Mouse (Mus musculus): ENCODE measurements around the gene Med25.

Med25 gene

DNA sequence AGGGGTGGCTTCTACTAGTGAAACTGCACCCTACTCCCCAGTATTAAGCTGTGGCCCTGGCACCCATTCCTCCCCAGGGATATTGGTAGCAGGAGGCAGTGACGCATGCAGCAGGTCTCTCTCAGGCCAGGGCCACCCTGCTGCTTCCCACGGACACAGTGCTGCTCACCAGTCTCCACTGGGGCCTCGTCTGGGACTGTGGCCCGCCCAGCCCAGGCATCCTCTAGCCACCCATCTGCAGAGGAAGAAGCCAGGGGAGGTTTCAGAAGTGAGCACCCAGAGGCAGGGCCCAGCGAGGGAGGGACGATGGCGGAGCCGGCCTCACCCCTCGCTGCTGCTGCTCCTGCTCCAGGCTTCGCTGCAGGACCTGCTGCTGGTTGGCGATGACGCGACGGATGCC, 29.3 kb downstream of the Med25 start:
- no peak for DNase-seq (ENCODE audit: low spot score)

DNA sequence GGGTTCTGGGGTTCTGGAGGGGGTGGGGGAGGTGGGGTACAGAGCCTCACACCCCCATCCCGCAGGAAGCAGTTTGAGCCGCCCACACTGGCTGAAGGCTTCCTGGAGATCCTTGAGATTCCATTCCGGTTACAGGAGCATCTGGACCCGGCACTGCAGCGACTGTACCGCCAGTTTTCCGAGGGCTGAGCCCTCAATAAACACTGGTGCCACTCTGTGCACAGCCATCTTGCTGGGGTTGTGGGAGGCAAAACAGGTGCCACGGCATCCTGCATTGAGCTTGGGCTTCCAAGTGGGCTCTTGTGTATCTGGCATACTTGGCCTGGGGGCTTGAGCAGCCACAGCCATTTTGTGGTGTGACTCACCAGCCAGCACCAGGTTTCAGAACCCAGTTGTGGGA, 30.1 kb downstream of the Med25 start:
- DNase-seq (ENCODE audit: low spot score) = no peak

DNA sequence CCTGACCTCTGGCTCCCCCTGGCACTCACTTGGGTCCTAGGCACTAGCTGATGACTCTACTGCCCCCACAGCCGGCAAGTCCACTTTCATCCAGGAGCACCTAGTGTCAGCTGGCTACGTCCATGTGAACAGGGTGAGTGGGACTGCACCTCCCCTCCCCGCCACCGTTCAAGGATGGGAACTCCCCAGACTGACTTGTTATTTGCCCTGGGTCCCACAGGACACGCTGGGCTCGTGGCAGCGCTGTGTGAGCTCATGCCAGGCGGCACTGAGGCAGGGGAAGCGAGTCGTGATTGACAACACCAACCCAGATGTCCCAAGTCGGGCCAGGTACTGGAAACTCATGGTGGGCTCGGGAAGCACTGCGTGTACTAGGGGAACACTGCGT, 31.1 kb downstream of the Med25 start:
- DNase-seq (ENCODE audit: low spot score) = peak; percentile 65

DNA sequence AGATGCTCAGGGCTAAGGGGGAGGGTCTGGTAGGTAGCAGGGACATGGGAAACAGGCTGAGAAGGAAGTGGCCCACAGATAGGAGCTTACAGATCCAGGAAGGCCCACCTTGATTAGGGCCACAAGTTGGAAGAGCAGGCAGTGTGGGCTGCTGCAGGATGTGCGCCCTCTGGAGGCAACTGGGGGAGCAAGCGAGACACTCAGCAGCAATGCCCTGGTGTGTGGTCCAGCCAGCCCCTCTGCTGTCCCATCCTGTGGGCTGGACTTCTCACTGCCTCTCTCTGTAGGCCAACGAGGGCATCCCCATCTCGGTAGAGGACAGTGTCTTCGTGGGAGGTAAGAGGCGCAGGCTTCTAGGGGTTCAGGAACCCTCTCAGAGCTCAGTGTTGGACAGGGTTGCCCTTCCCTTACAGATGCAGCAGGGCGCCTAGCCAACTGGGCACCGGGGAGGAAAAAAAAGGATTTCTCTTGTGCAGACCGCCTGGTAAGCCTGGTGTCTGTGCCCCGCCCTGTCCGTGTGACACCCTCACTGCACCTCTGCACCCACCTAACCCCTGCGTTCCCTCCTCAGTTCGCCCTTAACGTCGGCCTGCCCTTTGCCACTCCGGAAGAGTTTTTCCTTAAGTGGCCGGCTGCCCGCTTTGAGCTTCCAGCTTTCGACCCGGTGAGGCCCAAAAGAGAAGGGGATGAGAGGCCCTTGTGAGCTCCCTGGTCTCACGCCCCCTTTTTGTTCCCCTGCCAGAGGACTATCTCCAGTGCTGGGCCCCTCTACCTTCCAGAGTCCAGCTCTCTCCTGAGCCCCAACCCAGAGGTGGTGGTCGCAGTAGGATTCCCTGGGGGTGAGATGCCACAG, 31.7 kb downstream of the Med25 start:
- peak; percentile 93 for DNase-seq (ENCODE audit: low spot score)

DNA sequence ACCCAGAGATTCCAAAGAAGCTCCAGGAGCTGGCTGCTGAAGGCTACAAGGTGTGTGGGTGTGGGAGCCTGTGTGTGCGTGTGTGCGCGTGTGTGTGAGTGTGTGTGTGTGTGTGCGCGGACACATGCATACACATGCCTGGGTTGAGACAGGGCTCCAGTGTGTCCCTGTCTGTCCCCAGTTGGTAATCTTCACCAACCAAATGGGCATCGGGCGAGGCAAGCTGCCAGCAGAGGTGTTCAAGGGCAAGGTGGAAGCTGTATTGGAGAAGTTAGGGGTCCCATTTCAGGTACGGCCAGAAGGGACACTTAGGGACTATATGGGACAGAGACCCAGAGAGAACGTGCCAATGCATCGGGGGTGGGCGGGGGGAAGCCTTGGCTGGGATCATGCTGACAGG, 32.6 kb downstream of the Med25 start:
- DNase-seq (ENCODE audit: low spot score) = no peak

DNA sequence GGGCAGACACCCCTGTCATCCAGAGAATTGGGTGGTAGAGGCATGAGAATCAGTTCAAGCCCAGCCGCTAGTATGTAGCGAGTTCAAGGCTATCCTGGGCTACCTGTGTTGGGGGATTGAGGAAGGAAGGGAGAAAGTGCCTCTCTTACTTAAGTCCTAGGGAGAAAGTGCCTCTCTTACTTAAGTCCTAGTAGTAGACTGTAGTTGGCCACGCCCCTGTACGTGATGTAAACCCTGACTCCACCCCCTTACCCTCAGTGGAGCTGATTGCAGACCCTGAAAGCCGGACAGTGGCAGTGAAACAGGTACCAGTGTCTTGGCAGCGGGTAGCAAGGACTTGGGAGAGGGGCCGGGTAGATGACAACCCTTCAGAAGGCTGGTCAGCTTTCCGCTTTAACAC, 34.6 kb downstream of the Med25 start:
- no peak for DNase-seq (ENCODE audit: low spot score)

DNA sequence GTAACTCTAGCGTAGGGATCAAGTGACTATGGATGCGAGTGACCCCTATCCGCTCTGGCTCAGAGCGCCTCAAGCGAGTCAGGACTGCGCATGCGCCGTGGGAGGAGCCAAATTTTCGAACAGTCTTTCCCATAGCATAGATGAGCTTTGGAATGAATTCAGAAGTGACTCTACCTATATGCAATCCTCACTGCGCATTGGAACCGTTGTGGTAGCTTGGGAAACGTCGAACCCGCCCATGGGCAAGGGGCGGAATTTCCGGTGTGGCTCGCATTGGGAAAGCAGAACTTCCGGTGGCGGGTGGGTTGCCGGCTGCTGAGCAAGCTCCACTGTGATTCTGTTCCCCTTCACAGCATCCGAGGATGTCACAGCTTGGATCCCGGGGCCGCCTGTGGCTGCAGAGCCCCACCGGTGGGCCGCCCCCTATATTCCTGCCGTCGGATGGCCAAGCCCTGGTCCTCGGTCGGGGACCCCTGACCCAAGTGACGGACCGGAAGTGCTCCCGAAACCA, 35.4 kb downstream of the Med25 start, which contains the start of gene Pnkp:
Pnkp (plus strand) TSS at position 98 of the 511 bp plus-strand sequence.
- peak; percentile 82 for DNase-seq (ENCODE audit: low spot score)

DNA sequence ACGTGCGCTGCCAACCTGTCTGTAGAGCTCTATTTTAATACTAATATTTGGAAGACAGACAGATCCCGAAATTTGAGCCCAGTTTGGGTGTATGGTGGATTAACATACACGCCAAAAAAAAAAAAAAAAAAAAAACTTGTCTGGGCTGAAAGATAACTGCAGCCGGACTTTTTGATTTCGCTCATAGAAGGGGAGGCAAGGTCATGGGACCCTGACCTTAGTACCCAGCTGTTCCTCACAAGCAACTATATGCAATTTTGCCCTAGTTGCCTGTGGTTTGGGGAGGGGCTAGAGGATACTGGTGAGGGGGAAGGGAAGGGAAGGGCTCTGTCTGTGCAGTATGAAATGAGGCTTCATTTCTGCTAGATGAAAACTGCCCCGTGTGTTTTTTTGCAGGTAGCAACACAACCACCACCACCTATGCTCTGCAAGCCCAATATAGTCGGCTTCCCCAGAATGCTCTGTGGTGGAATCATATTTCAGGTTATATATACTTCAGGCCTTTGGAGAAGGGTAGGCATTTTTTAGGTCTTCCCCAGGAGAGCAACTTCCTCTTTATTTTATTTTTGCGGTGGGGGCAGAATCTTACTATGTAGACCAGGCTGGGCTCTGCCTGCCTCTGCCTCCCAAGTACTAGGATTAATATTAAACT, 36.1 kb downstream of the Med25 start:
- no peak for DNase-seq (ENCODE audit: low spot score)

DNA sequence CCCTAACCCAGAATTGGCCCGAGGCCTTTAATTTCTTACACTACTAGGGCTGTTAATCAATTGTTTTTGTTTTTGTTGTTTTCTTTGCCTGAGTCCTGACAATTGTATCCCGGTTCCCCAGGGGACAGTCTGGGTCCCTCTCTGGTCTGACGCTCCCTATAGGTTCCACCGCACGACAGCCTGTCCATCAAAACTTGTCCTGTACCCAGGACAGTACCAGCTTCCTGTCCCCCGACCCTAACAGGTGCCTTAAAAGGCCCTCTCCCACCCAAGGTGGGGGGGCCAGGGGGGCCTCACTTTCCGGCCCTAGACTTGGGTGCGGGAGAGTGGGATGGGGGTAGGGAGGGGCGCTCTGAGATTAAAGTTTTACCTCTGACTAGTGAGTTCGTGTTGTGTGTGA, 37.5 kb downstream of the Med25 start:
- no peak for DNase-seq (ENCODE audit: low spot score)

DNA sequence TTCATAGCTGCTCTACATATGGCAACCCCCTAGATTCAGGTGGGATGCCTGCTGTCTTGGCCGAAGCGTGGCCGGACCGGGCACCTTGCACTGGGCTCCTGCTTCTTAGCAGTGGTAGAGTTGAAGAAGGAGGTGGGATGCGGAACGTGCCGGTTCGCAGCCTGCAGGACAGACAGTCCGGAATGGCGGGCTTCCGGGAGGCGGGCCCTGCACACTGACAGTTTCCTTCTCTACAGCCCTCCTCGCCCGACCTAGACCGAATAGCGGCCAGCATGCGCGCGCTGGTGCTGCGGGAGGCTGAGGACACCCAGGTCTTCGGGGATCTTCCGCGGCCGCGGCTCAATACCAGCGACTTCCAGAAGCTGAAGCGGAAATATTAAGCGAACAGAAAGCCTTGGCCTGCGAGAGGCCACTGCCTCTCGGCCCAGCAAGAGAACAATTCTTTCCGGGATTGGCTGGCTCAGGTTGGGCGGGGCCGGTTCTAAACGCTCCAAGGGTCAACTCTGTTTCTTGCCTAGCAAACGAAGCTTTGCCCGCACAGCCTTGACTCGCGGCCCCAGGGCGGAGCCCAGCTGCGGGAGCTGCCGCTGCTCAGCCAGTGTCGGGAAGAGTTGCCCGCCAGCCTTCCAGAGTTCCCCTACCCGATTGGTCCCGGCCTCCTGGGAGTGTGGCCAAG, 38.0 kb downstream of the Med25 start:
- DNase-seq (ENCODE audit: low spot score) = peak; percentile 87

DNA sequence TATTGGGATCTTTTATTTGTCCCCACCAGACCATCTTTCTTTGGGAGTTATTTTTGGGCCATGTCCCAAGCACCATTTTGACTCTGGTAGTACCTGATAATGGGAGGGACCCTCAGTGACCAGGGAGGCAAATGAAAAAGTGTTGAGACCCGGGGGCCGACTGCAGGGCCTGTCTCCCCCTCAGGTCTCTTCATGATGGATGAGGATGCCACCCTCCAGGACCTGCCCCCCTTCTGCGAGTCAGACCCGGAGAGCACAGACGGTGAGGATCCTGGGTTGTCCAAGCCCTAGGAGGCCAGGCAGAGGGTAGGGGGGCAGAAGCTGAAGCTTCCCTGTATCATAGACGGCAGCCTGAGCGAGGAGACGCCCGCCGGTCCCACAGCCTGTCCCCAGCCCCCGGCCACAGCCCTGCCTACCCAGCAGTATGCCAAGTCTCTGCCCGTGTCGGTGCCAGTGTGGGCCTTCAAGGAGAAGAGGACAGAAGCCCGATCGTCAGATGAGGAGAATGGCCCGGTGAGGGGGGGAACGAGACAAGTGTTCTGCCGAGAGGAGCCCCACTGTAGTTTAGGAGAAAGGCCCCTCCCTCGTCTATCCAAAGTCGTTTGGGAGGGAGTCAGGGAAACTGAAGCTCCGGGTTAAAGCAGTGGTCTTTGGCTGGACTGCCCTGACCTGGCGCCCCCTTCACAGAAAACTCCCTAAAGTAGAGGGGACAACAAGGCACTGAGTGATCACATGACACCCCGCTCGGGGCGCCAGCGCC, 38.7 kb downstream of the Med25 start:
- DNase-seq (ENCODE audit: low spot score) = no peak

DNA sequence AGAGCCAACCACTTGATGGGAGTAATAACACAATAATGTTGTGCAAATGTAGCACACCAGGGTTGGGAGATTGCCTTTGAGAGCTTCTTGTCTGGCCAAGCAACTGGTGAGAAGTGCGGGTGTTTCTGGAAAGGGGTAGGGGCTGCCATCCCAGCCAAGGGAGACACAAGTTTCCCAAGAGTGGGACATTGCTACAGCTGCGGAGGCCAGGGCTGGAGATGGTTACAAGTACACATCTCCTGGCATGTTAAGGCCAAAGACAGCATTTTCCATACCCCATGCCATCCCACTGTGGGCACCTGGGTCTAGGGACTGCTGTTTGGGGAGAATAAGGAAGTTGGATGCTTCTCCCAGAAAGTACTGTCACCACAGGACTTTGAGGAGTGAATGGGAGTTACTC, 39.4 kb downstream of the Med25 start:
- no peak for DNase-seq (ENCODE audit: low spot score)

DNA sequence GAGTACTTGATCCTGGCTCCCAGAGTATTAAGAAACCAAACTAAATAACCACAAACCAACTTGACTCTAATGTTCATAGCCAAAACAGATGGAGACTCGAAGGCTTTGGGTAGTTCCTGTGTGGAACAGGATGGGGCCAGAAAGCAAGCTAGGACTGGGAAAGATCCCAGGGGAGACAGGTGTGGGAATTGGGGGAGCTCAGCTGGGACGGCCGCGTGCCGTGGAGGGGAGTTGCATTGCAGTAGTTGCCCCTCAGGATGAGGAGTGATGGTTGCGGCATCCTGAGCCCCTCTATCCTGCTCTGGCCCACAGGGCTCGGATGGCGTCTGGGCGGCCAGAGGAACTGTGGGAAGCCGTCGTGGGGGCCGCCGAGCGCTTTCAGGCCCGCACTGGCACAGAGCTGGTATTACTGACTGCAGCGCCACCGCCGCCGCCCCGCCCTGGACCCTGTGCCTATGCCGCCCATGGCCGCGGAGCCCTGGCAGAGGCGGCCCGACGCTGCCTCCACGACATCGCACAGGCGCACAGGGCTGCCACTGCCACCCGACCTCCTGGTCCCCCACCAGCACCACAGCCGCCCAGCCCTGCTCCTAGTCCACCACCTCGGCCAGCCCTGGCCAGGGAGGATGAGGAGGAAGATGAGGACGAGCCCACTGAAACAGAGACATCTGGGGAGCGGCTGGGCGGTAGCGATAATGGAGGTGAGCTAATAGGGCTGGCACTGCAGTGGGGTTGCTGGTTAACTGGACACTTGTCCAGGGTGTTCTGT, 40.1 kb downstream of the Med25 start:
- DNase-seq (ENCODE audit: low spot score) = no peak

DNA sequence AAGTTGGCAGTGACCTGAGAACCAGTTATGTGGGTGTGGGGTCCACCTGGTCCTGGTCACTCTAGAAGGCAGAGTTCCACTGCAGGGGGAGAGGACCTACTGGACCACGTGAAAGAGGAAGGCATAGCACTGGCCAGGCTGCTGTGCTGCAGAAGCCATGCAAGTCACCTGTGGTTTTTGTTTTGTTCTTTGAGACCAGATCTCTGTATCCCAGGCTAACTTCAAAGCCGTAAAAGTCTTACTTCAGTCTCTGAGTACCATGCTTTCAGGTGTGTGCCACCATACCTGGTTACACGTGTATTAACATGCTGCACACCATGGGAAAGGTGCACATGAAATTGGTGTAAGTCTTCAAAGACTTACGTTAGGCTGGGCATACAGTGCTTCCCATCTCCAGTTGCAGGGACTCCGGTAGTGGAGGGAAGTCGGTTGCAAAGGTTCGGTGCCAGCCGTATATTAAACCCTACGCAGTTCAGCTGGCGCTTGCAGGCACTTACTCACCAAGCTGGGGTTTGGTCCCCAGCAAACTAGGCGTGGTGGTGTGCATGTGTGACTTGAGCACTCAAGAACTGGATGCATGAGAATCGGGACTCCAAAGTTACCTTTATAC, 40.8 kb downstream of the Med25 start:
- no peak for DNase-seq (ENCODE audit: low spot score)

DNA sequence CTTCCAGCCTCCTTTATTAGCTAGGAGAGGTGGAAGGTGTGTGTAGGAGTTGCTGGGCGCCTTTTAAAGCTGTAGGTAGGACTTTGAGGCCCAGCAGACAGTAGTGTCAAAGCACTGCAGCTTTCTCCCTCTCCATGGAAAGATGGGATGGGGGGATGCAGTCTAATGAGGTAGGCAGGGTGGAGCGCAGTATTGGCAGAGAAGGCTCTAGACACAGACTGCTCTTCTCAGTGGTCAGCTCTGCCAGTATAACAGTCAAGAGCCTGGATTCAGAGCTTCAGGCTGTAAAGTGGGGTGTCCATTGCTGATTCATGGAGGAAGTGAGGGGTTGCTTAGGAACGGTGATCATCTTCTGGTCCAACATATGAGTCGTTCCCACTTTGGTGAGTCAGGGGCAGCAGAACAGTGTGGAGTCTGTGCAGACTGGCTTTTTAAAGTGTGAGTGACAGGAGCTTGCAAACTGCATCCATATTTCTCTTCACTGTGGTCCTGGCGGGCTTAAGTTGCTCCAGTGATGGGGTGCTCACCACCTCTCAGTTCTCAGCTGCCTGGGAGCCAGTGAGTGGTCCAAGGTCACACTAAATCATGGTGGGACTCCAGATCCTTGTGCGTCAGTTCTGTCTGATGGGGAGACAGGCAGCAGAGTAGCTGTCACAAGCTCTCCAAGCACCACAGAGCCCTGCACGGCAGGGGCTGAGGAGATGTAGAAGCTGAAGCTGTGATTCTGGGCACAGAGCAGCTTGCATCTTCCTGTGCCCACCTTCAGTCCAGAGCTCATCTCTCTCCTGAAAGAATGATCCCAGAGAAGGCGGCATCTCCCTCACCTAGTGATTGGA, 41.5 kb downstream of the Med25 start:
- no peak for DNase-seq (ENCODE audit: low spot score)

DNA sequence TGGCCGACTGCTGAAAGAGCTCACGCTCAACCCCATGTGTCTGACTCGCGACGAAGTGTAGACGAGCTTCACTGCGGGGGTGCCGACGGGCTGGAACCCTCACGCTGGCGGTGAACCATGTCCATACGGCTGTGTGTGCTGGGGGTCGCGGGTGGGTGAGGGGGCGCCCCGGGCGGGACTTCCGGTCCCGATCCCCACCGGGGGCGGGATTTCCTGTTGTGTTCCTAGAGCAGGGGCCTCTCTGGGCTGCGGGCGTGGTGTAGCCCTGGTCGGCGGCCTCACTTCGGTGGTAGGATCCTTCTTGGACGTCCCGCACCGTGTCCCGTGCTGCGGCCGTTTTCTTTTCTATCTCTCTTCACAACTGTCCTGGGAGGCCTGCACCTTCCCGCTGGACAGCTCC, 42.4 kb downstream of the Med25 start:
- peak; percentile 85 for DNase-seq (ENCODE audit: low spot score)

DNA sequence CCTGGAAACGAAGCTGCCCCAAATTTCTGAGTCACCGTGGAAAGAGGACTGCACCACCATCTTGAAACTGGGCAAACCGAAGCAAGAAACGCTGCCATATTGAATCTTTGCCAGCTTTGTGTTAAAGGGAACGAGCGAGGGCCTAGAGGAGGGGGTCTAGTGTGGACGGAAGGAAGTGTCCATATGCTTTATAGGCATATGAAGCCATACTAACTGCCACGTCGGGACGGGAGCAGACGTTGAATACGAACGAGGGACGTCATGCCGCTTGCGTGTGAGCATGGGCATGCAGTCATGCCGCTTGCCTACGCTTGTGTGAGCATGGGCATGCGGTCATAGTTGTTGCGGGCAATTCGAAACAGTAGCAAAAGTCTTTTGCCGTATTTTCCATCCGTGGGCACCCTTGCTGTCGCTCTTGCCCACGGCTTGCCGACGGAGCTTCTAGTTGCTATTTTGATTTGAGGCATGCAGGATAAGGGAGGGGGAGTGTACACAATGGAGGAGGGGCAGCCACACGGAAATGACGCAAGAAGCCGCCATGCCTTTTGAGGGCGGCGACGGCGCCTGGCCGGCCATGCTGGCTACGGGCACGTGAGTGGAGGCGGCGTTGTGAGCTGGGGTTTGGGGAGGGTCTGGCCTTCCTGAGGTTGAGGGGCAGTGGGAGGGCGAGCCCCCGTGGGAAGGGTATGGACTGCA, 42.9 kb downstream of the Med25 start:
- peak; percentile 89 for DNase-seq (ENCODE audit: low spot score)

DNA sequence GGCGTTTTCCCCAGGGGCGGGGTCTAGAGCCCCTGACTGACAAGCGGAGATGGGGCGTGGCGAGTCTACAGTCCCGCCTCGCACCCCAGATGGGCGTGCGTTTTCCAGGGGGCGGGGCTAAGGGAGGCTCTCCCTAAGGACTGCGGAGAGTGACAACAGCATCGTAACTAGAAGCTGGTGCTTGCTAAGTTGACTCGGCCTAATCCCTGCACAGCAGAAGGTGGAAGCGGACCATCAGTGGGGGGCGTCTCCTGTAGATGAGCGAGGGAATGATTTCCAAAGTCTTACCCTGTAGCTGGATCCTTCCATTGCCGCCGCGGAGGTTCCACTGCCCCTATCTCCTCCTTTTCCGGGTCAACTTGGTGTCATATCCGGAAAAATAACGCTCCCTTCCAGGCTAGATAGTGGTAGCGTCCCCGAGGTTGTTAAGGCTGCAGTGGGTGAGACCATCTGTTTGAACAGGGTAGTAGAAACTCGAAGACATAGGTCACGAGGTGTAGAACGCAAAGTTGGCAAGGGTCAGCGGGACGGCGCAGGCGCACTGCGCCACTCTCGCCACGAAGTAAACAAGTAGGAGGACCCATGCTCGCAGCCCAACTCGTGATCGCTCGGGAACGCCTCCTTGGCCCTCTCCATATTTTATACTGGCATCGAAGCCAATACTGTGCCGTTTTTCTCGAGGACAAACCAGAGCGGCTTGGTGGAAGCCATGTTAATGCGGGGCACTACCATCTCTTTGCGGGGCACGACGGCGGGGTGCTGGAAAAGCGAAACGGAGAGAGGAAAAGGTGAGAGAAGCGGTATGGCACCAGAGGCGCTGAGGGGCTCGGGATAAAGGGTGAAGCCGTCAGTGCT, 43.7 kb downstream of the Med25 start, which contains the start of the genes Akt1s1 and Tbc1d17:
Akt1s1 (plus strand) TSS at position 431 of the 855 bp plus-strand sequence.
Tbc1d17 (minus strand) TSS at position 519 of the 855 bp plus-strand sequence.
- DNase-seq (ENCODE audit: low spot score) = peak; percentile 98

Data from testis, postnatal 10 days (tissue).